Mouse (Mus musculus) embryonic fibroblast, embryonic 13.5 days (primary cell): ENCODE data around the gene Gse1. TPM values are rescaled to one million over a fixed set of nuclear protein-coding genes. Genes with fewer than 3 reads are reported as not detected.

ENCODE experiments used
- H3K27ac ChIP-seq: 2 replicates; pipeline ENCODE4 v1.5.1; 2012; ENCODE audit warnings: low read length, control low read depth, inconsistent platforms; ENCODE audit not compliant: insufficient read depth
- H3K4me1 ChIP-seq: 2 replicates; pipeline ENCODE4 v1.6.1; 2011; ENCODE audit warnings: low read length; ENCODE audit not compliant: control insufficient read depth, insufficient read depth
- H3K4me3 ChIP-seq: 2 replicates; pipeline ENCODE4 v1.5.1; 2011; ENCODE audit warnings: mild to moderate bottlenecking, control low read depth, low read length; ENCODE audit not compliant: insufficient read depth
- CTCF ChIP-seq: IDR thresholded peaks from 2 replicates; pipeline ENCODE4 v1.5.1; 2011; ENCODE audit warnings: mild to moderate bottlenecking, control low read depth, low read length, moderate library complexity, borderline replicate concordance; ENCODE audit not compliant: insufficient read depth
- POLR2A ChIP-seq: IDR thresholded peaks from 2 replicates; pipeline ENCODE4 v1.6.1; 2011; ENCODE audit warnings: low read depth, mild to moderate bottlenecking, control low read depth, low read length, moderate library complexity
- polyA plus RNA-seq: library from polyadenylated mRNA; stranded (reverse); fragments of >200 nt; gene quantifications from 2 replicates; pipeline ENCODE4 v1.2.4, GENCODE M21; 2011; ENCODE audit warnings: low read depth; ENCODE audit not compliant: missing spikeins, insufficient read length

Gene Gse1
- polyA plus RNA-seq, 1 experiment, result 13.4 TPM

- Histone ChIP-seq H3K27ac (no peak overlapping the region), H3K4me1 (peaks cover 10% of the 10 kb centered on the region; the same call in 1 of the 2 replicates), H3K4me3 (no peak overlapping the region)
- TF ChIP-seq CTCF, result no peak
- TF ChIP-seq POLR2A, result no peak
Observed at GRCm38 (mm10) chr8:120411059-120411458, 182.8 kb downstream of the Gse1 start.

DNA sequence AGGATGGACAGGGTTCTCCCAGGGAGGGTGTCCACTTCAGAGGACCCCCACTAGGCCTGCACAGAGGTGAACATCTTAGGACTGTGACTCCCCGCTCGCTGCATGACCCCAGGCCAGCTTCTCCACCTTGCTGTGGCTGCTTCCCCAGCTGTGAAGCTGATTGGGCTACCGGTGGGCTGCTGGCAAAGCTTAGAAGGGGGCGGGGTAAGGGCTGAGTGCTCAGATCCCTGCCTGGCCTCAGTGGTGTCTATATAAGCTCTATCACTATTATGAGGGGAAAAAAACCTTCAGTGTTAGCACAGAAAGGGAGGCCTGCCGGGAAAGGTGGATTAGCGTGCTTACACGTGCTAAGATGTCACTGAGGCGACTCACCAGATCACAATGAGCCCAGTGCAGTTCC is 183.6 kb downstream of the Gse1 start:
- peaks cover 14% of the 10 kb centered on the region; the same call in 1 of the 2 replicates for H3K4me1 ChIP-seq
- H3K27ac ChIP-seq, result no peak overlapping the region
- H3K4me3 ChIP-seq, result no peak overlapping the region
- TF ChIP-seq POLR2A (no peak), CTCF (no peak)

DNA sequence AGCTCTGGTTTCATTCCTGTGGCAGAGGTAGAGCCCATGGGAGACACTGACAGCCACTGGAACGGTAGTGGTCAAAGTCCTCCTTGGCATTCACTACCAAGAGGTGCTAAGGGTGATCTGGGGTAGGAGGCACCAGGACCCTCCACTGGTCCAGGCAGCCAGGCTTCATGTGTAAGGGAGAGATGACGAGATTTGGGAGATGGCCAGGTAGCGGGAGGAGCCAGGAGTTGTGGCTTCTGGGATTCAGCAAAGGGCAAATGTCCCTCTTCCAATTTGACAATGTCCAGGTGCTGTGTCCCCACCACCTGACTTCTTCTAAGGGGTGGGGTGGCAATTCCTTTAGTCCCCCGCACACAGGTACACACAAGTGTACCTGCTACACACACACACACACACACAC is 184.1 kb downstream of the Gse1 start:
- Histone ChIP-seq H3K4me1 (peaks cover 14% of the 10 kb centered on the region; the same call in 1 of the 2 replicates), H3K4me3 (no peak overlapping the region), H3K27ac (no peak overlapping the region)
- TF ChIP-seq POLR2A (no peak), CTCF (no peak)

- H3K4me1 ChIP-seq, result peaks cover 14% of the 10 kb centered on the region; the same call in 1 of the 2 replicates
- H3K27ac ChIP-seq, result no peak overlapping the region
- no peak overlapping the region for H3K4me3 ChIP-seq
- TF ChIP-seq POLR2A (no peak), CTCF (no peak)
Observed at GRCm38 (mm10) chr8:120412911-120413625, 184.8 kb downstream of the Gse1 start.

DNA sequence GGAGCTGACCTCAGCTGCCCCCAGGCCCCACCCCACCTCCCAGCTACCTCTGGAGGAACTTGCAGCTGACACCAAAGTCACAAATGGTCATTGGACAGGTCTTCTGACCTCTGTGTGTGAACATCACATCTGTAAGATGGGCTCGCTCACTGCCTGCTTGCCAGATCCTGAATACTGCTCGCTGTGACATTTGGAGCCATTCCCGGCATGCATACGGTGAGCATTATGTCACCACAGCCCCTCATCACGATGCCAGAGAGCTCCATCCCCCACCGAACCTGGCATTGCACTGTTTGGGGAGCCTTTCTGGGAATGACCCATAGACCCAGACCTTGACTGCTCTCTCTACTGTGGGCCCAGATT is 185.4 kb downstream of the Gse1 start:
- peaks cover 14% of the 10 kb centered on the region; the same call in 1 of the 2 replicates for H3K4me1 ChIP-seq
- TF ChIP-seq CTCF (no peak), POLR2A (no peak)
- no peak overlapping the region for H3K4me3 ChIP-seq
- H3K27ac ChIP-seq, result no peak overlapping the region

GRCm38 (mm10) chr8:120414216-120414615 is 186.0 kb downstream of the Gse1 start:
- TF ChIP-seq CTCF (no peak), POLR2A (no peak)
- Histone ChIP-seq H3K4me3 (no peak overlapping the region), H3K27ac (no peak overlapping the region), H3K4me1 (peaks cover 14% of the 10 kb centered on the region; the same call in 1 of the 2 replicates)

DNA sequence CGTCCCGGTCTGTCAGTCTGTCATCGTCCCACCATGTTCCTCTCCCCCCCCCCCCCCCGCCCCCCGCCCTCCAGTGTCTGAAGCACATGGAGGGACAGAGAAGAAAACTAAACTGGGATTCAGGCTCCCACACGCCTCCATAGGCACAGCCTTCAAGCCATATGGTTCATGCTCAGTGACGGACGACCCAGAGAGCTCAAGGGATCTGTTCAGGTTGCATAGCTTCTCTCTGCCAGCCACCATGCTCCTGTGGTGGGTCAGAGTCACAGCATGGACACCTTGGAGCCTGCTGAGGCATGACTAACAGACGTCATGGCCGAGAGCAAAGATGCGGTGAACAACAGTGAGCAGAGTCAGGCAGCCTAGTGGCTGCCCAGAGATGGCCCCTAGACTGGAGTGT is 187.2 kb downstream of the Gse1 start:
- Histone ChIP-seq H3K4me3 (no peak overlapping the region), H3K4me1 (peaks cover 14% of the 10 kb centered on the region; the same call in 1 of the 2 replicates), H3K27ac (no peak overlapping the region)
- TF ChIP-seq CTCF, result no peak

- Histone ChIP-seq H3K27ac (peak overlapping the region; percentile 9; the same call in 1 of the 2 replicates), H3K4me1 (peaks cover 14% of the 10 kb centered on the region; the same call in 1 of the 2 replicates), H3K4me3 (no peak overlapping the region)
- TF ChIP-seq CTCF (no peak), POLR2A (no peak)
Observed at GRCm38 (mm10) chr8:120416173-120416521, 187.9 kb downstream of the Gse1 start.

GRCm38 (mm10) chr8:120416522-120417394 is 188.5 kb downstream of the Gse1 start:
- H3K4me3 ChIP-seq, result no peak overlapping the region
- H3K4me1 ChIP-seq, result peaks cover 13% of the 10 kb centered on the region; the same call in 1 of the 2 replicates
- peak overlapping the region; percentile 9; the same call in 1 of the 2 replicates for H3K27ac ChIP-seq
- TF ChIP-seq POLR2A (no peak; the same call in 1 of the 2 replicates), CTCF (0 out of 2 replicates have a peak, but pooled peaks have one; percentile 26)
